Mouse (Mus musculus): ENCODE results near the gene Rhbdl2.

Rhbdl2 gene

GRCm38 (mm10) chr4:123812525-123812924, 24.9 kb downstream of the Rhbdl2 start:
- DNase-seq (ENCODE audit: low read depth in 1 of 2, low spot score in 2 of 2): no peak

DNA sequence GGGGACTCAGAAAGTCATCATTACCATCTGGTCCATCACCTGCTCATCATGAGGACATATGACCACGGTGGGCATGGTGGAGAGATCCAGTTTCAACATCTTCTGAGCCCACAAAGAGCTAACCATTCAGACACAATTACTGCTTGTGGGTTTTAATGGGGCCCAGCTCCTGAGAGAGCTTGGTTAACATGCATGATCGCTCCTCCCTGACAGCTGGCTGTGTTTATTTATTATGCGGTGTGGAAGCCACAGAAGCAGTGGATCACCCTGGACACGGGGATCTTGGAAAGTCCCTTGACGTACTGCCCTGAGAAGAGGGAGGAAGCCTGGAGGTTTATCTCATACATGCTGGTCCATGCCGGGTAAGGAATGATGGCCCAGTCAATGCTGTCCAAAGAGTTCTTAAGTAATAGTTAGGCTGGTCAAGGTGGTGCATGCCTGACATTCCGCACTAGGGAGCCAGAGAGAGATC, 26.4 kb downstream of the Rhbdl2 start:
- DNase-seq (ENCODE audit: low read depth in 1 of 2, low spot score in 2 of 2): no peak

- DNase-seq (ENCODE audit: low read depth in 1 of 2, low spot score in 2 of 2): no peak
Measured at GRCm38 (mm10) chr4:123819093-123819610, 31.5 kb downstream of the Rhbdl2 start.

- DNase-seq (ENCODE audit: low read depth in 1 of 2, low spot score in 2 of 2): no peak
Measured at GRCm38 (mm10) chr4:123842126-123842525, 54.5 kb downstream of the Rhbdl2 start.

DNA sequence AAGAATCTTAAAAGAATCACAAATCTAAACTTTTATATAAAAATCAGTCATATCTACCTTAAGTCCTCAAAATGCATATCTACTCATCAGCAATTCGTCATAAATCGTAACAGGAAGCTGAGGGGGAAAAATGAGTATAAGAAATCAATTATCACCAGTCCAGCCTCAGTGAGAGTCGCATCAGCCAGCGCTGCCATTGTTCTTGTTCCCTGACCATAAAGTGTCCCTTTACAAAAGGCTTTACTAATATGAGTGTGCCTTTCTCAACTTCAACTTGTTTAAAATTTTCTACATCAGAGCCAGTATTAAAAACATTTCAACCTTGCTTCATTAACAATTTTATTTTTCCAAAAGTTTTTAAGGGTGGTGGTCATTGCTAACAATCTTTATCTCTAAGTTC, 69.2 kb downstream of the Rhbdl2 start:
- no peak for DNase-seq (ENCODE audit: low read depth in 1 of 2, low spot score in 2 of 2)

DNA sequence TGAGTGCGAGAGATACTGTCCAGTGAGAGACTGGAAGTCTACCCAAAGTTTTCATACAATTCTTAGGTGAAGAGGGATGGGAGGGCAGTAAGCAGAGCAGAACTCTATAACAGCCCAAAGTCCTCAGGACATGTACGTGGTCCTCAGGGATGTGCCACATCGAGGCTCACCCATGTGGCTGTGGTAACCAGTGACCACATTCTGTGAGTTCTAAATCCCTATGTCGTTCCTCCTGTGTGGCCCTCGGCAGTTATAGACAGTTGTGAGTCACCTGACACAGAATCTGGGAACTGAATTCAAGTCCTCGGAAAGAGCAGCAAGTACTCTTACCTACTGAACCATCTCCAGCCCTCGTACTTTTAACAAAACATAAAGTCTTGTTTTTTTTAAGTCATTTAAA, 70.4 kb downstream of the Rhbdl2 start:
- no peak for DNase-seq (ENCODE audit: low read depth in 1 of 2, low spot score in 2 of 2)

DNA sequence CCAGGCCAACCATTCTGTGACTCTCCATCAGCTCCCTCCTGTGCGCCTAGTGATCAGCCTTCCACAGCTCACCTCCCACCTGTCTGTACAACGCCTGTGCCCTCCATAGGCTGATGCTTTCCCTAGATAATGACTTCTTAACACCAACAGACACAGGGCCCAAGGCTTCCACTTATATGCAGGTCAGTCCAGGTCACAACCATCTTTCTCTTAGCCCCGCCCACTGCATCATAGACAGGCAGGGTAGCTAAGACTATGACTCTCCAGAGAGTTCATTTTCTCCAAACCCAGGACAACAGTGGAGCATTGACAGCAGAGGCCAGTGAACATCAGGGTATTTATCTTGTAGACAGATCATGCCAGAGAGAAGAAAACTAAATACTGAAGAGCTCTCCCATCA, 71.7 kb downstream of the Rhbdl2 start, which contains the start of gene 4933427I04Rik:
Gene 4933427I04Rik, plus strand, starts transcription at position 301 of the 400 bp plus-strand sequence.
- DNase-seq (ENCODE audit: low read depth in 1 of 2, low spot score in 2 of 2): no peak

DNA sequence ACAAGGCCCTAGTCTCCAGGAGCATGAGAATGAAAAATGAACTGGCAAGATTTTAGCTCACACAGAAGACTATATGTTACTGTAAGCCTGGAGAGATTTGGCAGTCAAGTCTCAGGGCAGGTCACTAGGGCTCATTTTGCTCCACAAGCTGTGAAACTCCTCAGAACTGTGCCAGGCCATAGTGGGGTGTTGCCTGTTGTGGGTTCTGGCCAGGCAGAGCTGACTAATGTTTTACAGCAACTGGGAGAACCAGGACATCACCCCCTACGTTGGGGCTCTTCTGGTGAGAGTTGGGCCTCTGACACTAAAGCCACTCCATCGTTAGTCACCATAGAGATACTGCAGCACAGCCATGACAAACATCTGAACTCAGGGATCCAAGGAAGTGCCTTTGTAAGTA, 72.1 kb downstream of the Rhbdl2 start:
- DNase-seq (ENCODE audit: low read depth in 1 of 2, low spot score in 2 of 2): no peak

DNA sequence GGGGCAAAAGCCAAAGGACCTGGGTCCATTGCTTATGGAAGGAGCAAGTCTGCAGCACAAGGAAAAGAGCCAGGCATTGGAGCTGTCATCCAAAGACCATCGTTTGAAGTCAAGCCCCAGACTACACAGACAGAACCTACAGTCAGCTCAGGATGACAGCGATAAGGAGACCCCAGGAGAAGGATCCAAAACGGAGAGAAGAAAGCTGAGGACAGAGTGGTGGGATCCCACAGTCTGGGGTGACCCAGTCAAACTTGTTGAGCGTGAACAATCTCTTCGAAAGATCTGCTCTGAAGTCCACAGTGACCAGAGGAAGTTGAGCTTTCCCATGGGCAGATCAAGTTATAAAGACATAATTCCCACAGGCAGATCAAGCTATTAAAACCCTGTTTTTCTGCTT, 72.9 kb downstream of the Rhbdl2 start:
- no peak for DNase-seq (ENCODE audit: low read depth in 1 of 2, low spot score in 2 of 2)
